23 mouse cellular contexts compared by ENCODE assay signal in the genomic region with DNA sequence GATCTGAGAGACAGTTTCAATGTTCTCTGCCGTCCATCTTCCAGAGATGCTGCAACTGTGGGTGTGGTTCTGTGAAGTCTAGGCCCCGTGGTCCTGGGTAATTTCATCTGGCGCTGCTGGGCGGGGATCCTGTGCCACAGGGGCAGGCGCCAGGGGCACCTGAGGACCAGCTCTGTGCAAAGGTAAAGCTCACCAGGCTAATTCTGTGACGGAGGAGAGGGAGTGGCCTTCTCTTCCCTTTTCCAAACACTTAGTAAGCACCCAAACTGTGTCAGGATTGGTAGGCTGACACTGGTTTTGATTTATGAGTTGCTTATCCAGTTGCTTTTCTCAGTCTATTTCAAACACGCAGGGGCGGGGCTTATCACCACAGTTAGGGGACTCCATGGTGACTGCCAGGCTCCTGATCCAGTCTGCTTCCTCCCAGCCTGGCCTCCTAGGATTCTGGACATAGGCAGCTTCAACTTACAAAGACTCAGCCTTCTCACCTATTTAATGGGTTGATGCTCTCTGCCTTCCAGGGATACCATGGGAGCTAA. TPM values are rescaled to one million over a fixed set of nuclear protein-coding genes. Genes with fewer than 3 reads are reported as not detected.
"Had no signal": no experiment of that assay in that cellular context is flagged by ENCODE, and none has a peak within 500 bp of the region (broad histone marks: within the 10 kb centered on the region; RNA-seq: fewer than 3 reads in every experiment).

No protein-coding gene starts in this region.

- H3K4me2 ChIP-seq: kidney, embryonic 15.5 days; limb, embryonic 12.5 days; limb, embryonic 15.5 days; liver, embryonic 11.5 days; lung, embryonic 14.5 days; neural tube, embryonic 12.5 days; neural tube, embryonic 15.5 days had no signal

- H3K9ac ChIP-seq: kidney, embryonic 15.5 days; limb, embryonic 12.5 days; limb, embryonic 15.5 days; liver, embryonic 14.5 days; liver, postnatal 0 days; lung, embryonic 14.5 days; neural tube, embryonic 12.5 days; neural tube, embryonic 15.5 days had no signal

- DNase-seq: kidney, adult 8-10 months; kidney, postnatal 10 days; kidney, postnatal 36 days; layer of hippocampus, postnatal 36 days; left cerebral cortex, postnatal 4 days; liver, postnatal 0 days; midbrain, embryonic 14.5 days; right cerebral cortex, adult 18-20 months; right cerebral cortex, postnatal 14 days; right cerebral cortex, postnatal 4 days; thymus, postnatal 25 days had no signal

- H3K27me3 ChIP-seq: neural tube, embryonic 12.5 days had no signal

- H3K36me3 ChIP-seq: kidney, embryonic 15.5 days; limb, embryonic 12.5 days; limb, embryonic 15.5 days; neural tube, embryonic 12.5 days; neural tube, embryonic 15.5 days had no signal

- H3K9me3 ChIP-seq: kidney, embryonic 15.5 days; limb, embryonic 12.5 days; limb, embryonic 15.5 days; neural tube, embryonic 12.5 days; neural tube, embryonic 15.5 days had no signal

- H3K27ac ChIP-seq: kidney, embryonic 15.5 days; limb, embryonic 12.5 days; limb, embryonic 15.5 days; liver, embryonic 14.5 days; macrophage; neural tube, embryonic 12.5 days; neural tube, embryonic 15.5 days had no signal

- ATAC-seq: inflammation-experienced regulatory T-cells, adult 6 months; liver, postnatal 0 days; lung, postnatal 0 days had no signal

- H3K4me3 ChIP-seq: kidney, embryonic 15.5 days; limb, embryonic 12.5 days; limb, embryonic 15.5 days; neural tube, embryonic 12.5 days; neural tube, embryonic 15.5 days had no signal

- H3K4me1 ChIP-seq: limb, embryonic 12.5 days; limb, embryonic 15.5 days had no signal

RNA-seq across cellular contexts. Expression of gene Ush1c, which starts 17.6 kb away (rescaled TPM):
- polyA plus RNA-seq: inflammation-experienced regulatory T-cells, adult 6 months; macrophage had no signal

RNA-seq across cellular contexts. Expression of gene Otog, which starts 20.1 kb away (rescaled TPM):
- total RNA-seq: megakaryocyte, adult 5-6 weeks had no signal
- polyA plus RNA-seq: inflammation-experienced regulatory T-cells, adult 6 months; liver, embryonic 11.5 days; liver, embryonic 14.5 days; liver, postnatal 0 days; lung, embryonic 14.5 days; lung, postnatal 0 days; macrophage had no signal

RNA-seq across cellular contexts. Expression of gene Abcc8, which starts 40.8 kb away (rescaled TPM):
- total RNA-seq: megakaryocyte, adult 5-6 weeks had no signal
- polyA plus RNA-seq: inflammation-experienced regulatory T-cells, adult 6 months; macrophage had no signal
